26 mouse cellular contexts compared by ENCODE assay signal in genomic region chr13:37712908-37713496, GRCm38 (mm10).
DNase-seq lines count a peak whose midpoint lies in the region; ATAC-seq and TF ChIP-seq lines count a peak whose summit lies in the region.
"Had no signal": no experiment of that assay in that cellular context is flagged by ENCODE, and none has a peak within 500 bp of the region (broad histone marks: within the 10 kb centered on the region; RNA-seq: fewer than 3 reads in every experiment).

No protein-coding gene starts in this region.

- peak; percentile 47 for DNase-seq in adrenal gland, adult 2 months
- no peak for DNase-seq in adrenal gland, postnatal 25 days
- peak; percentile 78 for DNase-seq in 416B (ENCODE audit: low read depth)
- DNase-seq in heart, adult 18-20 months, result no peak
- DNase-seq: cerebellum, adult 9-10 months; embryo, embryonic 11 days; gastrocnemius, postnatal 14 days; heart, postnatal 36 days; kidney, adult 2 months; kidney, postnatal 4 days; lung, postnatal 36 days; midbrain, embryonic 14.5 days; retina, postnatal 1 day; right cerebral cortex, postnatal 14 days; spleen, adult 18-20 months; thymus, postnatal 14 days had no signal

- WGBS in intestine, postnatal 0 days, result 53% methylated on average over 4 of the region's 4 CpGs
- WGBS in small intestine, adult 2 months, result 34% methylated on average over 4 of the region's 4 CpGs
- WGBS in neural tube, embryonic 15.5 days, result 86% methylated on average over 4 of the region's 4 CpGs

- no peak overlapping the region for H3K4me2 ChIP-seq in intestine, postnatal 0 days (replicated peaks; ENCODE audit: low read depth)
- H3K4me2 ChIP-seq in neural tube, embryonic 15.5 days, result no peak overlapping the region
- H3K4me2 ChIP-seq: embryonic facial prominence, embryonic 12.5 days; heart, embryonic 11.5 days; hindbrain, embryonic 13.5 days; limb, embryonic 13.5 days had no signal

- no peak overlapping the region for H3K9ac ChIP-seq in intestine, postnatal 0 days (ENCODE audit: low read depth, low read length)
- H3K9ac ChIP-seq in neural tube, embryonic 15.5 days (replicated peaks), result no peak overlapping the region
- H3K9ac ChIP-seq: embryonic facial prominence, embryonic 12.5 days; hindbrain, embryonic 13.5 days; limb, embryonic 13.5 days had no signal

- no peaks in the 10 kb centered on the region for H3K9me3 ChIP-seq in intestine, postnatal 0 days (ENCODE audit: control insufficient read depth)
- no peaks in the 10 kb centered on the region for H3K9me3 ChIP-seq in neural tube, embryonic 15.5 days (replicated peaks)
- H3K9me3 ChIP-seq: embryonic facial prominence, embryonic 12.5 days; hindbrain, embryonic 13.5 days; limb, embryonic 13.5 days; megakaryocyte, embryonic 14.5 days had no signal

- TF ChIP-seq POLR2A in small intestine, adult 2 months (IDR thresholded peaks at IDR 0.05; ENCODE audit: low read depth, low read length), result no peak

- ATAC-seq in intestine, postnatal 0 days, result peak; percentile 36; the same call in 1 of the 2 replicates
- ATAC-seq in neural tube, embryonic 15.5 days (ENCODE audit: low FRiP score), result no peak
- ATAC-seq: forebrain, embryonic 14.5 days had no signal

- H3K4me3 ChIP-seq in intestine, postnatal 0 days (ENCODE audit: low read depth, low read length), result no peak overlapping the region
- no peak overlapping the region for H3K4me3 ChIP-seq in small intestine, adult 2 months (ENCODE audit: low read depth, low read length)
- H3K4me3 ChIP-seq in neural tube, embryonic 15.5 days (replicated peaks), result no peak overlapping the region
- H3K4me3 ChIP-seq: embryonic facial prominence, embryonic 12.5 days; hindbrain, embryonic 13.5 days; limb, embryonic 13.5 days; megakaryocyte, embryonic 14.5 days had no signal

- H3K27ac ChIP-seq in intestine, postnatal 0 days (ENCODE audit: low read depth, low read length), result no peak overlapping the region
- H3K27ac ChIP-seq in small intestine, adult 2 months (ENCODE audit: insufficient read depth, low read depth, low read length), result 0 out of 2 replicates have a peak overlapping the region, but pooled peaks have one; percentile 8
- no peak overlapping the region for H3K27ac ChIP-seq in neural tube, embryonic 15.5 days (replicated peaks)
- H3K27ac ChIP-seq: embryonic facial prominence, embryonic 12.5 days; hindbrain, embryonic 13.5 days; kidney, postnatal 0 days; limb, embryonic 13.5 days had no signal

- H3K27me3 ChIP-seq in intestine, postnatal 0 days (replicated peaks; ENCODE audit: control insufficient read depth, insufficient read depth, low read length), result no peaks in the 10 kb centered on the region
- no peaks in the 10 kb centered on the region for H3K27me3 ChIP-seq in small intestine, adult 2 months (ENCODE audit: control insufficient read depth, insufficient read depth, low read length)
- no peaks in the 10 kb centered on the region for H3K27me3 ChIP-seq in neural tube, embryonic 15.5 days (replicated peaks)
- H3K27me3 ChIP-seq: embryonic facial prominence, embryonic 12.5 days; hindbrain, embryonic 13.5 days; limb, embryonic 13.5 days; megakaryocyte, embryonic 14.5 days had no signal

- H3K4me1 ChIP-seq in intestine, postnatal 0 days (replicated peaks; ENCODE audit: control insufficient read depth, insufficient read depth, low read length), result peaks cover 10% of the 10 kb centered on the region
- peaks cover 21% of the 10 kb centered on the region; the same call in 1 of the 2 replicates for H3K4me1 ChIP-seq in small intestine, adult 2 months (ENCODE audit: control insufficient read depth, insufficient read depth, insufficient read length, low read length)
- H3K4me1 ChIP-seq in neural tube, embryonic 15.5 days, result no peaks in the 10 kb centered on the region
- H3K4me1 ChIP-seq: embryonic facial prominence, embryonic 12.5 days; hindbrain, embryonic 13.5 days; limb, embryonic 13.5 days had no signal

- H3K36me3 ChIP-seq in intestine, postnatal 0 days (ENCODE audit: control insufficient read depth, insufficient read depth), result no peaks in the 10 kb centered on the region
- H3K36me3 ChIP-seq in small intestine, adult 2 months (ENCODE audit: control insufficient read depth, insufficient read depth, low read length), result no peaks in the 10 kb centered on the region
- no peaks in the 10 kb centered on the region for H3K36me3 ChIP-seq in neural tube, embryonic 15.5 days
- H3K36me3 ChIP-seq: embryonic facial prominence, embryonic 12.5 days; hindbrain, embryonic 13.5 days; limb, embryonic 13.5 days had no signal

- no peak for TF ChIP-seq CTCF in intestine, postnatal 0 days (IDR thresholded peaks at IDR 0.05; ENCODE audit: low read depth)
- no peak for TF ChIP-seq CTCF in small intestine, adult 2 months (IDR thresholded peaks at IDR 0.05; ENCODE audit: extremely low read depth, insufficient read length, insufficient replicate concordance, low read depth, low read length)

Comparison
In these comparisons a context has a peak if more than half of its experiments do, and no peak if none do; other contexts are left out.
1. DNase-seq: peak in adrenal gland, adult 2 months (single experiment) and 416B (single experiment); none in adrenal gland, postnatal 25 days (single experiment) and heart, adult 18-20 months (0 of 2).